Mouse (Mus musculus): Measurements from ENCODE around the gene Med29.

The Med29 gene

DNA sequence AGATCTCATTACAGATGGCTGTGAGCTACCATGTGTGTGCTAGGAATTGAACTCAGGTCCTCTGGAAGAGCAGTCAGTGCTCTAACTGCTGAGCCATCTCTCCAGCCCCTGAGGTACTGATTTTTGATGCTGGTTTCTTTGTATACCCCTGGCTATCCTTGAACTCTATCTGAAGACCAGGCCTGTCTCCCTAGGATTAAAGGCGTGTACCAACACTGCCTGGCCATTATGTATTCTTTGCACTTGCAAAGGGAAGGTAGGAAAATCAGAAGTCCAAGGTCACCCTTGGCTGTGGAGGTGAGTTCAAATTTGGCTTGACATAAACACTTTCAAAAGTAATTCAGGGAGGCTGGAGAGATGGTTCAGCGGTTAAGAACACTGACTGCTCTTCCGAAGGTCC is 37.9 kb downstream of the Med29 start:
- no peak for DNase-seq (ENCODE audit: low spot score)

GRCm38 (mm10) chr7:28354113-28354581 is 38.4 kb downstream of the Med29 start:
- no peak for DNase-seq (ENCODE audit: low spot score)

DNA sequence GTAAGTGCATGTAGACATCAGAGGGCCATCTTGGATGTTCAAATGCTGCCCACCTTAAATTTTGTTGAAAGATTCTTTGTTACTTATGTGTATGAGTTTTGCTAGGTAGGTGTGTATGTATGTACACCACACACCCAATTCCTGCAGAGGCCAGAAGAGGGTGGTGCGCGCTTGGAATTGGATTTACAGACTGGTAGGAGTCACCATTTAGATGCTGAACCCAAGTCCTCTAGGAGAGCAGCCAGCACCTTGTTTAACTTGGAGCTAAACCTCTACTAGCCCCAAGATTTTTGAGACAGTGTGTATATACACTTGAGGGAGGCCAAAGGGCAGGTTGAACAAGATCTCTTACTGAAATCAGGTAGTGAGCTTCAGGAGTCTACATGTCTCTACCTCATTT is 39.2 kb downstream of the Med29 start:
- no peak for DNase-seq (ENCODE audit: low spot score)

- no peak for DNase-seq (ENCODE audit: low spot score)
These were observed 40.8 kb downstream of the Med29 start for GRCm38 (mm10) chr7:28351676-28352191.

DNA sequence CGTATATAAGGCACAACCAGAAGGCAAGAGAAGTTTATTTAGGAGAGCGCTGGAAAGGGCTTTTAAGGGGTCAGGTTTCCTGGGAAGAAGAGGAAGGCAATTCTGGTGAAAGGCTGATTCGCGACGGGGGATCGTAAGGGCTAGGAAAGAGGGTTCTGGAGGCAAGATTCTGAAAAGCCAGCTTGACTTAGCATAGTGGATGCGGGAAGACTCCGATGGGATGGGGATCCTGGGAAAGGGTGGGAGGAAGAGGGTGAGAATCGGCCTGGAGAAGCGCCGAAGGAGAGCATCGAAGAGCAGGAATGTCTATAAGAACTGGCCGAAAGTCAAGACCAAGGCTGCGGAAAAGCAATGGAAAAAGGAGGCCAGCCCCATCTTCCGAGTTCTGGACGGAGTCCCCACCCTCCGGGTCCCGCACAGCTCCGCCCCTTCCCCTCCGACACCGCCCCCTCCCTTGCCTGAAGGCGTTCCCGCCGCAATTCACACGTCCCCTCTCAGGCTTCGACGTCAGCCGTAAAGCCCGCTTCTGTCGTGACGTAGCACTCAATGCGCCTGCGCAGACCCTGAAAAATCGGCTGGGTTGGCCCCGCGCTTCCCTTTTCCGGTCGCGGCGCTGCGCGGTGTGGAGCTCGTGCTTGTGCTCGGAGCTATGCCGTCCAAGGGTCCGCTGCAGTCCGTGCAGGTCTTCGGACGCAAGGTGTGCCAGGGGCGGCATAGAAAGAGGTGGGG is 42.2 kb downstream of the Med29 start, which contains the start of gene Rps16:
Gene Rps16 (plus strand): TSS at position 498 of the 729 bp plus-strand sequence.
- peak; percentile 98 for DNase-seq (ENCODE audit: low spot score)

DNA sequence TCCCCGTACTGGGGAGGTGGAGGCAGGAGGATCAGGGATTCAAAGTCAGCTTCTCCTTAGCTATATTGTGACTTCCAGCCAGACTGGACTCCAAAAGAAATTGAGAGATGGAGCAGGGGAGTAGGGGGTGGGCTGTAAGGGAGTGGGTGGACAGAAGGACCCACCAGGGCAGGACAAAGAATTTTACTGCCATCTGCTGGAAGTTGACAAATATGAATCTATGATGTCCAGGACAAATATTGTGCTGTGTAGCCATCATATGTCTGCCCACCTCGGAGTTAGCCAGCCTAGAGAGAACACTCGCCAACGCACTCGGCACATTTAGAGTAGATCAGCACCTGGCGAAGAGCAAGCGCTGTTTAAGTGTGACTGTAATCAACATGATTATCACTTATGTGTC is 43.9 kb downstream of the Med29 start:
- no peak for DNase-seq (ENCODE audit: low spot score)

- DNase-seq (ENCODE audit: low spot score), result no peak
These were observed 44.8 kb downstream of the Med29 start for GRCm38 (mm10) chr7:28347746-28348145.

- peak; percentile 42 for DNase-seq (ENCODE audit: low spot score)
These were observed 47.9 kb downstream of the Med29 start for GRCm38 (mm10) chr7:28344637-28345036.

GRCm38 (mm10) chr7:28341381-28341780 is 51.1 kb downstream of the Med29 start:
- DNase-seq (ENCODE audit: low spot score), result no peak

DNA sequence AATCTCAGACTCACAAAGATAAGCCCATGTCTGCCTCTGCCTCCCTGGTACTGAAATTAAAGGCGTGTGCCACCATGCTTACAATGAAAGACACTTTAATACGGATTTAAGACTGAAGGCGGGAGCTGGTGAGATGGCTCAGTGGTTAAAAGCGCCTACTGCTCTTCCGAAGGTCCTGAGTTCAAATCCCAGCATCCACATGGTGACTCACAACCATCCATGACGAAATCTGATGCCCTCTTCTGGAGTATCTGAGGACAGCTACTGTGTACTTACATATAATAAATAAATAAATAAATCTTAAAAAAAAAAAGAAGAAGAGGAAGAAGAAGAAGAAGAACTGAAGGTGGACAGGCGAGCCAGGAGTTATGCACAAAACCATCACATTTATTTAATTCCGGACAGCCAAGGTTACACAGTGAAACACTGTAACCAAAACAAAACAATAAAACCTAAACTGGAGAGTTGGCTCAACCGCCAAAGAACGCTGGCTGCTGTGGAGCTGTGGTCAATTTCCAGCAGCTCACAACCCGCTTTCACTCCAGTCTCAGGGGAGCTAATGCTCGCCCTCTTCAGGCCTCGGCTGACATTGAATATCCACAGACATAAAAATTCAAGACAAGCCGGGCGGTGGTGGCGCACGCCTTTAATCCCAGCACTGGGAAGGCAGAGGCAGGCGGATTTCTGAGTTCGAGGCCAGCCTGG is 53.1 kb downstream of the Med29 start:
- no peak for DNase-seq (ENCODE audit: low spot score)

GRCm38 (mm10) chr7:28338108-28338998 is 54.2 kb downstream of the Med29 start, which contains the start of gene Supt5:
Supt5 (minus strand) TSS chr7:28338746.
- peak; percentile 79 for DNase-seq (ENCODE audit: low spot score)

Data from ovary, postnatal 10 days (tissue).